In genomic region chr9:64553441-64553840, GRCm38 (mm10) we compare ENCODE assay signal across 18 mouse cellular contexts.
DNase-seq lines count a peak whose midpoint lies in the region; ATAC-seq and TF ChIP-seq lines count a peak whose summit lies in the region.
"Had no signal": no experiment of that assay in that cellular context is flagged by ENCODE, and none has a peak within 500 bp of the region (broad histone marks: within the 10 kb centered on the region; RNA-seq: fewer than 3 reads in every experiment).

No protein-coding gene starts in this region.

- H3K9me3 ChIP-seq in liver, embryonic 13.5 days (replicated peaks) = no peaks in the 10 kb centered on the region
- no peaks in the 10 kb centered on the region for H3K9me3 ChIP-seq in liver, postnatal 0 days (ENCODE audit: low read length)
- no peaks in the 10 kb centered on the region for H3K9me3 ChIP-seq in midbrain, embryonic 11.5 days (ENCODE audit: control insufficient read depth, low read length)
- H3K9me3 ChIP-seq in midbrain, embryonic 13.5 days = no peaks in the 10 kb centered on the region
- H3K9me3 ChIP-seq: embryonic facial prominence, embryonic 10.5 days; embryonic facial prominence, embryonic 12.5 days; forebrain, embryonic 13.5 days; forebrain, embryonic 15.5 days had no signal

- 70% methylated on average over 4 of the region's 4 CpGs for WGBS in liver, embryonic 13.5 days (ENCODE audit: insufficient replicate concordance)
- 82% methylated on average over 4 of the region's 4 CpGs for WGBS in liver, postnatal 0 days (ENCODE audit: insufficient replicate concordance)
- 71% methylated on average over 4 of the region's 4 CpGs for WGBS in midbrain, embryonic 11.5 days
- 73% methylated on average over 4 of the region's 4 CpGs for WGBS in midbrain, embryonic 13.5 days

- H3K27me3 ChIP-seq in liver, embryonic 13.5 days = peaks cover 28% of the 10 kb centered on the region
- H3K27me3 ChIP-seq in liver, postnatal 0 days (ENCODE audit: insufficient read depth, low read length) = no peaks in the 10 kb centered on the region
- no peaks in the 10 kb centered on the region for H3K27me3 ChIP-seq in midbrain, embryonic 11.5 days (ENCODE audit: control insufficient read depth, insufficient read depth, low read length)
- 0 out of 2 replicates have a peak, but pooled peaks cover 5% of the 10 kb centered on the region for H3K27me3 ChIP-seq in midbrain, embryonic 13.5 days
- H3K27me3 ChIP-seq: embryonic facial prominence, embryonic 12.5 days; forebrain, embryonic 13.5 days; forebrain, embryonic 15.5 days had no signal

- no peak overlapping the region for H3K27ac ChIP-seq in liver, embryonic 13.5 days
- no peak overlapping the region for H3K27ac ChIP-seq in liver, postnatal 0 days (ENCODE audit: low read depth)
- no peak overlapping the region for H3K27ac ChIP-seq in midbrain, embryonic 11.5 days (ENCODE audit: low read depth, low read length)
- H3K27ac ChIP-seq in midbrain, embryonic 13.5 days = no peak overlapping the region
- H3K27ac ChIP-seq: embryonic facial prominence, embryonic 10.5 days; embryonic facial prominence, embryonic 12.5 days; forebrain, embryonic 13.5 days; forebrain, embryonic 15.5 days had no signal

- H3K4me3 ChIP-seq in liver, embryonic 13.5 days (replicated peaks) = no peak overlapping the region
- no peak overlapping the region for H3K4me3 ChIP-seq in liver, postnatal 0 days (ENCODE audit: low read depth, low read length)
- H3K4me3 ChIP-seq in midbrain, embryonic 11.5 days (ENCODE audit: low read depth, low read length) = no peak overlapping the region
- no peak overlapping the region for H3K4me3 ChIP-seq in midbrain, embryonic 13.5 days (replicated peaks)
- H3K4me3 ChIP-seq: embryonic facial prominence, embryonic 10.5 days; embryonic facial prominence, embryonic 12.5 days; forebrain, embryonic 13.5 days; forebrain, embryonic 15.5 days had no signal

- H3K4me2 ChIP-seq in liver, embryonic 13.5 days = no peak overlapping the region
- H3K4me2 ChIP-seq in liver, postnatal 0 days (ENCODE audit: low read depth, low read length) = no peak overlapping the region
- H3K4me2 ChIP-seq in midbrain, embryonic 11.5 days = no peak overlapping the region
- H3K4me2 ChIP-seq in midbrain, embryonic 13.5 days (replicated peaks) = no peak overlapping the region
- H3K4me2 ChIP-seq: embryonic facial prominence, embryonic 12.5 days; forebrain, embryonic 13.5 days; forebrain, embryonic 15.5 days had no signal

- no peaks in the 10 kb centered on the region for H3K36me3 ChIP-seq in liver, embryonic 13.5 days
- no peaks in the 10 kb centered on the region for H3K36me3 ChIP-seq in liver, postnatal 0 days (replicated peaks; ENCODE audit: insufficient read depth, low read length)
- H3K36me3 ChIP-seq in midbrain, embryonic 11.5 days (ENCODE audit: control insufficient read depth, insufficient read depth, low read length) = no peaks in the 10 kb centered on the region
- no peaks in the 10 kb centered on the region for H3K36me3 ChIP-seq in midbrain, embryonic 13.5 days
- H3K36me3 ChIP-seq: embryonic facial prominence, embryonic 10.5 days; embryonic facial prominence, embryonic 12.5 days; forebrain, embryonic 15.5 days had no signal

- ATAC-seq in liver, embryonic 13.5 days (ENCODE audit: low read depth) = no peak
- no peak for ATAC-seq in liver, postnatal 0 days
- ATAC-seq in midbrain, embryonic 11.5 days (ENCODE audit: low FRiP score) = no peak
- ATAC-seq in midbrain, embryonic 13.5 days = no peak
- ATAC-seq: forebrain, embryonic 13.5 days; forebrain, embryonic 15.5 days; forebrain, postnatal 0 days had no signal

- TF ChIP-seq EP300 in liver, postnatal 0 days (IDR thresholded peaks at IDR 0.05; ENCODE audit: low read depth) = no peak

- no peak for TF ChIP-seq CTCF in liver, postnatal 0 days (IDR thresholded peaks at IDR 0.05; ENCODE audit: low read depth)

- peaks cover 14% of the 10 kb centered on the region for H3K4me1 ChIP-seq in liver, embryonic 13.5 days (replicated peaks)
- no peaks in the 10 kb centered on the region for H3K4me1 ChIP-seq in liver, postnatal 0 days (ENCODE audit: insufficient read depth)
- no peaks in the 10 kb centered on the region; the same call in 1 of the 2 replicates for H3K4me1 ChIP-seq in midbrain, embryonic 11.5 days (ENCODE audit: control insufficient read depth, insufficient read depth, low read length)
- H3K4me1 ChIP-seq in midbrain, embryonic 13.5 days (replicated peaks) = peaks cover 28% of the 10 kb centered on the region
- H3K4me1 ChIP-seq: embryonic facial prominence, embryonic 12.5 days had no signal

- peak overlapping the region; percentile 19; the same call in 1 of the 2 replicates for H3K9ac ChIP-seq in liver, embryonic 13.5 days
- no peak overlapping the region for H3K9ac ChIP-seq in liver, postnatal 0 days (replicated peaks)
- no peak overlapping the region for H3K9ac ChIP-seq in midbrain, embryonic 11.5 days (ENCODE audit: low read length)
- H3K9ac ChIP-seq in midbrain, embryonic 13.5 days (replicated peaks) = no peak overlapping the region
- H3K9ac ChIP-seq: embryonic facial prominence, embryonic 12.5 days; forebrain, embryonic 13.5 days; forebrain, embryonic 15.5 days; forebrain, postnatal 0 days had no signal

- DNase-seq in adrenal gland, adult 2 months = peak; percentile 62
- DNase-seq in adrenal gland, postnatal 4 days (ENCODE audit: low spot score in 2 of 2) = no peak
- DNase-seq in liver, embryonic 13.5 days = no peak
- no peak for DNase-seq in liver, postnatal 0 days
- peak; percentile 33 for DNase-seq in midbrain, embryonic 11.5 days (ENCODE audit: low spot score, missing footprints)
- DNase-seq in adrenal gland, postnatal 36 days = peak; percentile 26 to 49
- no peak for DNase-seq in layer of hippocampus, postnatal 25 days (ENCODE audit: extremely low spot score in 1 of 2, low spot score in 1 of 2)
- DNase-seq: cerebellum, adult 11 months; cerebellum, adult 18-20 months; cerebellum, adult 8-10 months; cerebellum, adult 9-11 months; cerebellum, postnatal 25 days; forebrain, postnatal 0 days had no signal

Comparison
In these comparisons a context has a peak if more than half of its experiments do, and no peak if none do; other contexts are left out.
1. DNase-seq: peak in adrenal gland, adult 2 months (single experiment), midbrain, embryonic 11.5 days (single experiment) and adrenal gland, postnatal 36 days (2 of 2); none in adrenal gland, postnatal 4 days (0 of 2), liver, embryonic 13.5 days (single experiment), liver, postnatal 0 days (single experiment) and layer of hippocampus, postnatal 25 days (0 of 2).